Mouse (Mus musculus) MEL (cell line): ENCODE results near the gene B430306N03Rik.

Source experiments
- CTCF ChIP-seq, 3 experiments: IDR thresholded peaks in 2 of 3; conservative IDR thresholded peaks in 1 of 3; 2 replicates each; pipeline ENCODE4 v1.5.1; 2011 to 2012; ENCODE audit warnings: low read length in 3 of 3, low read depth in 2 of 3, mild to moderate bottlenecking in 2 of 3, improper control_type of control experiment in 1 of 3, inconsistent platforms in 1 of 3, mixed read lengths in 1 of 3, moderate library complexity in 1 of 3; ENCODE audit not compliant: control insufficient read depth in 1 of 3, insufficient read depth in 1 of 3, poor library complexity in 1 of 3, severe bottlenecking in 1 of 3
- E2F4 ChIP-seq: IDR thresholded peaks from 2 replicates; pipeline ENCODE4 v1.6.1; 2011; ENCODE audit warnings: low read depth, low read length, improper control_type of control experiment, borderline replicate concordance
- ETS1 ChIP-seq: IDR thresholded peaks from 2 replicates; pipeline ENCODE4 v1.6.1; 2012; ENCODE audit warnings: low read depth, mild to moderate bottlenecking, inconsistent platforms, low read length, improper control_type of control experiment, moderate library complexity
- GABPA ChIP-seq: IDR thresholded peaks from 2 replicates; pipeline ENCODE4 v1.6.1; 2012; ENCODE audit warnings: low read depth, mild to moderate bottlenecking, inconsistent platforms, low read length, improper control_type of control experiment, moderate library complexity
- GATA1 ChIP-seq: IDR thresholded peaks from 2 replicates; pipeline ENCODE4 v1.6.1; 2011; ENCODE audit warnings: low read depth, low read length, improper control_type of control experiment
- JUND ChIP-seq: IDR thresholded peaks from 2 replicates; pipeline ENCODE4 v1.6.1; 2011; ENCODE audit warnings: low read depth, mild to moderate bottlenecking, improper control_type of control experiment, low read length
- MAFK ChIP-seq: IDR thresholded peaks from 2 replicates; pipeline ENCODE4 v1.6.1; 2011; ENCODE audit warnings: low read depth, mild to moderate bottlenecking, low read length, improper control_type of control experiment, borderline replicate concordance
- POLR2A ChIP-seq, 2 experiments: IDR thresholded peaks; 2 replicates each; pipeline ENCODE4 v1.6.1; 2011 to 2012; ENCODE audit warnings: low read length in 2 of 2, mild to moderate bottlenecking in 2 of 2, control low read depth in 1 of 2, improper control_type of control experiment in 1 of 2, low read depth in 1 of 2, moderate library complexity in 1 of 2; ENCODE audit not compliant: control insufficient read depth in 1 of 2, insufficient read depth in 1 of 2, poor library complexity in 1 of 2
- RCOR1 ChIP-seq: IDR thresholded peaks from 2 replicates; pipeline ENCODE4 v1.6.1; 2012; ENCODE audit warnings: low read depth, mild to moderate bottlenecking, inconsistent platforms, low read length, improper control_type of control experiment
- SMC3 ChIP-seq: IDR thresholded peaks from 2 replicates; pipeline ENCODE4 v1.6.1; 2011; ENCODE audit warnings: low read depth, low read length, improper control_type of control experiment
- USF1 ChIP-seq: IDR thresholded peaks from 2 replicates; pipeline ENCODE4 v1.6.1; 2014; ENCODE audit warnings: low read depth, mild to moderate bottlenecking, inconsistent platforms, low read length, improper control_type of control experiment, moderate library complexity
- USF2 ChIP-seq, 2 experiments: IDR thresholded peaks; 2 replicates each; pipeline ENCODE4 v1.6.1; 2011 to 2012; ENCODE audit warnings: improper control_type of control experiment in 2 of 2, low read length in 2 of 2, borderline replicate concordance in 1 of 2, inconsistent platforms in 1 of 2, low read depth in 1 of 2, mild to moderate bottlenecking in 1 of 2; ENCODE audit not compliant: insufficient read depth in 1 of 2
- ZC3H11A ChIP-seq: IDR thresholded peaks from 2 replicates; pipeline ENCODE4 v1.6.1; 2012; ENCODE audit warnings: low read depth, mild to moderate bottlenecking, inconsistent platforms, low read length, improper control_type of control experiment

DNA sequence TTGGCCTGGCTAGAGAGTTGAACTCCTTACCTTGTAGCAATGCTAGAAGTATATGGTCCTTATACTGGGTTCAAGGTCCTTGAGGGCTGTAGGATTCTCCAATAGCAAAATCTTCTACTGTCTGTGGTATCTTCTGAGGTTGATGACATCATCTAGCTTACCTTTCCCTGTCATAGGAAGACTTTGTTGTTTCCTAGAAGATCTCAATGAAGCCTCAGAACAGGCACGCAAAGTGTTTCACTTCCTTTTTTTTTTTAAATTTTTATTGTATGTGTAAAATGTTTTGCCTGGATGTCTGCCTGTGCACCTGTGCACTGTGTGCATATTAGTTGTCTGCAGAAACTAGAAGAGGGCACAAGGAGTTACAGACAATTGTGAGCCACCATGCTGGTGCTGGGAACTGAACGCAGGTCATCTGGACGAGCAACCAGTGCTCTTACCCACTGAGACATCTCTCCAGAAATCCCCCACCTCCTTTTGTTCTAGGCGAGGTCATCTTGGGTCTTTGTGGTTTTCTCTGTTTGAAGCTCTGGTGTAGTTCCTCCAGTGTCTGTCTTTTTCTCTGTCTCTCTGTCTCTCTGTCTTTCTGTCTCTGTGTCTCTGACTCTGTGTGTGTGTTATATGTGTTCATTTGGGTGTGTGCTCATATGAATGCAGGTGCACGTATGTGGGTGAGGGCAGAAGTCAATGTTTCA is 22.3 kb upstream of the B430306N03Rik start:
- TF ChIP-seq MAFK: no peak
- no peak for TF ChIP-seq POLR2A (IDR thresholded peaks at IDR 0.05; ENCODE audit: control insufficient read depth in 1 of 2, insufficient read depth in 1 of 2, low read depth in 1 of 2, low read length in 2 of 2, poor library complexity in 1 of 2)
- no peak for TF ChIP-seq CTCF (IDR thresholded peaks at IDR 0.05 in 2 of 3, conservative IDR thresholded peaks at IDR 0.05 in 1 of 3; ENCODE audit: control insufficient read depth in 1 of 3, insufficient read depth in 1 of 3, low read depth in 2 of 3, low read length in 3 of 3, poor library complexity in 1 of 3, severe bottlenecking in 1 of 3)
- TF ChIP-seq ZC3H11A: no peak
- no peak for TF ChIP-seq GATA1
- TF ChIP-seq RCOR1: no peak
- TF ChIP-seq USF2 (IDR thresholded peaks at IDR 0.05; ENCODE audit: borderline replicate concordance in 1 of 2, insufficient read depth in 1 of 2, low read depth in 1 of 2, low read length in 2 of 2): no peak
- no peak for TF ChIP-seq USF1
- TF ChIP-seq JUND: no peak
- no peak for TF ChIP-seq SMC3
- TF ChIP-seq ETS1: no peak
- no peak for TF ChIP-seq E2F4
- TF ChIP-seq GABPA: no peak
